Mouse (Mus musculus) limb, embryonic 12.5 days (tissue): ENCODE measurements around the gene Sema3f. TPM values are rescaled to one million over a fixed set of nuclear protein-coding genes. Genes with fewer than 3 reads are reported as not detected.

ENCODE experiments used
- ATAC-seq: fragments of 200-750 bp; cut with Nextera tagmentation; 2 replicates; pipeline ENCODE4 v1.8.0; 2017; ENCODE audit warnings: low read depth, moderate TSS enrichment; ENCODE audit not compliant: insufficient number of reproducible peaks, insufficient read depth, low FRiP score, low TSS enrichment
- H3K27ac ChIP-seq: fragments of 300-500 bp; sonication (generic); 2 replicates; pipeline ENCODE4 v1.5.1; 2016; ENCODE audit warnings: mild to moderate bottlenecking, moderate library complexity
- H3K27me3 ChIP-seq: fragments of 300-500 bp; sonication (generic); 2 replicates; pipeline ENCODE4 v1.6.1; 2016; ENCODE audit warnings: mild to moderate bottlenecking, moderate library complexity
- H3K36me3 ChIP-seq: fragments of 300-500 bp; sonication (generic); 2 replicates; pipeline ENCODE4 v1.6.1; 2016; ENCODE audit warnings: mild to moderate bottlenecking, moderate library complexity
- H3K4me1 ChIP-seq: fragments of 300-500 bp; sonication (generic); replicated peaks from 2 replicates; pipeline ENCODE4 v1.6.1; 2016
- H3K4me2 ChIP-seq: fragments of 300-500 bp; sonication (generic); 2 replicates; pipeline ENCODE4 v1.6.1; 2016; ENCODE audit warnings: mild to moderate bottlenecking, moderate library complexity
- H3K4me3 ChIP-seq: fragments of 300-500 bp; sonication (generic); replicated peaks from 2 replicates; pipeline ENCODE4 v1.5.1; 2016; ENCODE audit warnings: mild to moderate bottlenecking
- H3K9ac ChIP-seq: fragments of 300-500 bp; sonication (generic); replicated peaks from 2 replicates; pipeline ENCODE4 v1.6.1; 2016; ENCODE audit warnings: mild to moderate bottlenecking, moderate library complexity
- H3K9me3 ChIP-seq: fragments of 300-500 bp; sonication (generic); 2 replicates; pipeline ENCODE4 v1.6.1; 2016; ENCODE audit warnings: mild to moderate bottlenecking, moderate library complexity
- WGBS: fragments of 180-500 bp; shearing (Covaris S2); methylation state at CpG from one replicate; pipeline ENCODE4 v1.1.7; 2016; 5-methylcytosine and 5-hydroxymethylcytosine counted together
- polyA plus RNA-seq: library from polyadenylated mRNA; unstranded; fragments of >200 nt; fragmentation: Nextera tagmentation; extraction: Ambion mirVana; gene quantifications from 2 replicates; pipeline ENCODE4 v1.2.1, GENCODE M21; 2016

The Sema3f gene
- 47.6 and 53.5 TPM in 2 replicates for polyA plus RNA-seq

- under 1% methylated on average over 76 of the region's 86 CpGs for WGBS
- peak within 1 kb of the TSS; percentile 94 for H3K4me3 ChIP-seq
- peak within 1 kb of the TSS; percentile 98 for H3K9ac ChIP-seq
- peaks cover 52% of the 10 kb centered on the region for H3K4me1 ChIP-seq
- no peaks in the 10 kb centered on the region for H3K27me3 ChIP-seq
- ATAC-seq, result peak; percentile 61
- H3K4me2 ChIP-seq, result peak within 1 kb of the TSS; percentile 94
- H3K36me3 ChIP-seq, result peaks cover 11% of the 10 kb centered on the region
- peak within 1 kb of the TSS; percentile 97 for H3K27ac ChIP-seq
- no peaks in the 10 kb centered on the region for H3K9me3 ChIP-seq
Observed at GRCm38 (mm10) chr9:107709697-107710483, at the start of gene Sema3f. Gene Sema3f (minus strand): TSS chr9:107710475.

- H3K4me2 ChIP-seq, result no peak overlapping the region
- 91% methylated on average over 6 of the region's 6 CpGs for WGBS
- no peak overlapping the region for H3K4me3 ChIP-seq
- no peaks in the 10 kb centered on the region for H3K9me3 ChIP-seq
- H3K4me1 ChIP-seq, result no peaks in the 10 kb centered on the region
- no peak for ATAC-seq
- peaks cover 95% of the 10 kb centered on the region for H3K36me3 ChIP-seq
- H3K27ac ChIP-seq, result no peak overlapping the region
- H3K27me3 ChIP-seq, result no peaks in the 10 kb centered on the region
- H3K9ac ChIP-seq, result no peak overlapping the region
Observed at GRCm38 (mm10) chr9:107759593-107759992, 49.3 kb upstream of the Sema3f start.

GRCm38 (mm10) chr9:107750378-107750777 is 40.1 kb upstream of the Sema3f start:
- Histone ChIP-seq H3K27me3 (no peaks in the 10 kb centered on the region), H3K36me3 (peaks cover 97% of the 10 kb centered on the region), H3K9me3 (peaks cover 5% of the 10 kb centered on the region), H3K4me2 (no peak overlapping the region), H3K27ac (no peak overlapping the region), H3K9ac (no peak overlapping the region), H3K4me3 (no peak overlapping the region), H3K4me1 (no peaks in the 10 kb centered on the region)
- no peak for ATAC-seq
- WGBS, result 94% methylated on average over 5 of the region's 5 CpGs

- H3K9me3 ChIP-seq, result peaks cover 5% of the 10 kb centered on the region
- H3K4me1 ChIP-seq, result no peaks in the 10 kb centered on the region
- peaks cover 98% of the 10 kb centered on the region for H3K36me3 ChIP-seq
- no peak overlapping the region for H3K9ac ChIP-seq
- H3K27me3 ChIP-seq, result no peaks in the 10 kb centered on the region
- no peak for ATAC-seq
- 100% methylated on average over 3 of the region's 3 CpGs for WGBS
- H3K27ac ChIP-seq, result no peak overlapping the region
- H3K4me2 ChIP-seq, result no peak overlapping the region
- H3K4me3 ChIP-seq, result no peak overlapping the region
Observed at GRCm38 (mm10) chr9:107748063-107748462, 37.8 kb upstream of the Sema3f start.

DNA sequence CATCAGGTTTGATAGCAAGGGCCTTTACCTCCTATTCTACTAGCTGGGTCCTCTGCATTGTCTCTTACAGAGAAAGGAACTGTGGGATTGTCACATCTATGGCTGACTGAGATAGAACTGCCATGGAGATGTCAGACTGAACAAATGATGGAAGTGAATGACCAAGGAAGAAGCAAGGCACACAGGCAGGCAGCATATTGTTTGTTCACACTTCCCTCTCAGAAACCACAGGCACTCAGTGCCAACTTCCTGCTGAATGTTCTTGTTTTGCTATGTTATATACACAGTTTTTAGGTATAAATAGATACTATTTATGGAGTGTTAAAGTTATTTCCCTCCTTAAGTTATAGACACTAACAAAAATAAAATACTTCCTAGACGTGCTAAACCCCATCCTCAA is 37.0 kb upstream of the Sema3f start:
- Histone ChIP-seq H3K36me3 (peaks cover 98% of the 10 kb centered on the region), H3K4me2 (no peak overlapping the region), H3K27ac (no peak overlapping the region), H3K4me3 (no peak overlapping the region), H3K27me3 (no peaks in the 10 kb centered on the region), H3K4me1 (no peaks in the 10 kb centered on the region), H3K9ac (no peak overlapping the region), H3K9me3 (peaks cover 5% of the 10 kb centered on the region)
- WGBS, result 92% methylated on average over 1 of the region's 1 CpGs
- no peak for ATAC-seq

GRCm38 (mm10) chr9:107746679-107747078 is 36.4 kb upstream of the Sema3f start:
- 97% methylated on average over 3 of the region's 3 CpGs for WGBS
- H3K4me2 ChIP-seq, result no peak overlapping the region
- H3K9me3 ChIP-seq, result peaks cover 5% of the 10 kb centered on the region
- no peak for ATAC-seq
- no peak overlapping the region for H3K4me3 ChIP-seq
- no peaks in the 10 kb centered on the region for H3K27me3 ChIP-seq
- H3K9ac ChIP-seq, result no peak overlapping the region
- no peaks in the 10 kb centered on the region for H3K4me1 ChIP-seq
- H3K36me3 ChIP-seq, result peaks cover 98% of the 10 kb centered on the region
- no peak overlapping the region for H3K27ac ChIP-seq

DNA sequence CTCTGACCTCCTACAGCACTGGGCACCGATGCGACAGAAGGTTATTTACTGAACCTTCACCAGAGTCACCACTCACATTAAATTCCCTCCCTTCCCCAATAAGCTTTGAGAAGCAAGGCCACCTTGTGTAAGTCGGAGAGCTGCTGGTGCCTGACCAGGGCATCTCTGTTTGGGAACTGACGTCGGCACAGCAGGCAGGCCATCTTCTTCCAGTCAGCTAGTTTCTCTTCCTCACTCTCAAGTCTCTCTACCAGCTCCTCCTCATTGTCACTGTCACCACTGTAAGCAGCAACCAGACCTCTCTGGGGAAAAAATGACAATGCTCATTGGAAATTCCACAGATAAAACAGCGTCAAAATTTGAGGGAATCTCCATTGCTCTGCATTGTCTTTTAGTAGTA is 33.8 kb upstream of the Sema3f start:
- Histone ChIP-seq H3K36me3 (peaks cover 97% of the 10 kb centered on the region), H3K27me3 (no peaks in the 10 kb centered on the region), H3K9me3 (peaks cover 5% of the 10 kb centered on the region), H3K9ac (no peak overlapping the region), H3K4me1 (no peaks in the 10 kb centered on the region), H3K4me3 (no peak overlapping the region), H3K27ac (no peak overlapping the region), H3K4me2 (no peak overlapping the region)
- WGBS, result 93% methylated on average over 6 of the region's 6 CpGs
- ATAC-seq, result no peak

DNA sequence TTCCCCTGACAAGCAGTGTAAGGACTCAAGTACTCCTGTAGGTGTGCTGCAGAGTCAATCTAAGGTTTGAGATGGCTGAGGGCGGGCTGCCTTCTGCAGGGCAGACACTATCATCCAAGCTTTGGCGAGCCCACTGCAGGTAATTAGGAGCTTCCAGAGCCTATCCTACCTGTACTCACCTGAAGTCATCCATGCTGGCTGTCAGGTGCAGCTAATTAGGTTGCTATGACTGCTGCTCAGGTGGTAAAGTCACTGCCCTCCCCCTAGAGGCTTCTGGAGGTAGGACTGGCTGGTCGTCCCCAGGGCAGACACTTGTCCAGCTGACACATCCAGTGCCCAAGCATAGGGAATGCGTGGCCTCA is 28.5 kb upstream of the Sema3f start:
- no peak overlapping the region for H3K4me2 ChIP-seq
- ATAC-seq, result no peak
- H3K27ac ChIP-seq, result peak overlapping the region; percentile 45; the same call in 1 of the 2 replicates
- H3K27me3 ChIP-seq, result no peaks in the 10 kb centered on the region
- H3K36me3 ChIP-seq, result peaks cover 56% of the 10 kb centered on the region
- H3K4me1 ChIP-seq, result peaks cover 35% of the 10 kb centered on the region
- no peak overlapping the region for H3K9ac ChIP-seq
- no peaks in the 10 kb centered on the region for H3K9me3 ChIP-seq
- WGBS, result 52% methylated on average over 4 of the region's 4 CpGs
- no peak overlapping the region for H3K4me3 ChIP-seq

DNA sequence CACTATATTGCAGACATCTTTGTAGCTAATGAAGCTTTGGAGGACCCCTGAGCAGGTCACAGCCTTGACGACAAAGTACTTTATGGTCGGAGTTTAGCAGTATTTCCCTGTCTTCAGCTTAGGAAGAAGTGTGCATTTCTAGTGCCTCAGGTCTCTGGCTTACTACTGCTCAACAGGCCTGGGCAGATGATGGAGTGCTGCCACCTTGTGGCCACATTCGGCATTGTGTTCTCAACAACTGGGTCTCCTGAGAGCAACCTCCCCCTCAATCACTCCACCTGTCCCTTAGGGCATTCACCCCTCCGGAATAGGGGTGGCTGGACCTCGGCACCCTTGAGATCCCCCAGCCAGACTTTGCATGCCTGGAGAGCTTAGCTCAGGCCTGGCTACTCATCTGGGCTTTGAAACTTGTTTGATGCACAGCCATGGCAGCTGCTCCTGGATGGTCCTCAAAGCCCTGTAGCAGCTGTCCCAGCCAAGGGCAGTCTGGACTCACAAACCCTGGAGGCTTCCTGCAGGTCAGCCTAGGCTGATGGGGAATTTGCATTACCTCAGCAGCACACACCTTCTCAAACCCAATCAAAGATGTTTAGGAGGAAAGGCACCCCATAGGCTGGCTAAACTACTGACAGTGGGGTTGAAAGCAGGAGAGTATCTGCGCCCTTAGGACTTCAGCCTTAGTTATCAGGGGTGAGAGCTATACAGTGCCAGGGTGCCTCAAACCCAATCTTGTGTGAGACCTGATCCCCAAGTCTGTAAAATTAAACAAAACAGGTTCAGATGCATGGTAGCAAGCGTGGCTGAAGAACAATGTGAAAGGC is 28.0 kb upstream of the Sema3f start:
- WGBS, result 23% methylated on average over 7 of the region's 7 CpGs
- Histone ChIP-seq H3K9me3 (no peaks in the 10 kb centered on the region), H3K9ac (no peak overlapping the region), H3K4me3 (no peak overlapping the region), H3K27ac (peak overlapping the region; percentile 45), H3K4me2 (no peak overlapping the region), H3K27me3 (no peaks in the 10 kb centered on the region), H3K36me3 (peaks cover 50% of the 10 kb centered on the region), H3K4me1 (peaks cover 35% of the 10 kb centered on the region)
- peak; percentile 44 for ATAC-seq

DNA sequence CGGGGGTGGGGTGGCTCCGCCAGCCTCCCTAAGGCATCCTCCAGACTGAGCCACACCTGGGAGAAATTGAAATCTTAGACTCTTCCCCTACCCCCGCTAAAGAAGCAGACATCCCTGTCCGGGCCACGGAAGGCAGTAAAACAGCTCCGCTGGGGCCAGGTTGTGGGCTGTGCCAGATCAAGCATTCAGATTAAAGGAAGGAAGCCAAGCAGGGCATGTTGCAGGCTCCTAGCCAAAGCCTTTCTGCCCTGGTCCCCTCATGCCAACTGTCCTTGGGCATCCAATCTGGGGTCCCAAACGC is 25.9 kb upstream of the Sema3f start:
- Histone ChIP-seq H3K4me3 (peak overlapping the region; percentile 25), H3K4me2 (peak overlapping the region; percentile 60), H3K36me3 (peaks cover 30% of the 10 kb centered on the region), H3K27ac (peak overlapping the region; percentile 96), H3K9ac (peak overlapping the region; percentile 45), H3K9me3 (no peaks in the 10 kb centered on the region), H3K27me3 (no peaks in the 10 kb centered on the region), H3K4me1 (peaks cover 38% of the 10 kb centered on the region)
- under 1% methylated on average over 7 of the region's 7 CpGs for WGBS
- ATAC-seq, result peak; percentile 61

DNA sequence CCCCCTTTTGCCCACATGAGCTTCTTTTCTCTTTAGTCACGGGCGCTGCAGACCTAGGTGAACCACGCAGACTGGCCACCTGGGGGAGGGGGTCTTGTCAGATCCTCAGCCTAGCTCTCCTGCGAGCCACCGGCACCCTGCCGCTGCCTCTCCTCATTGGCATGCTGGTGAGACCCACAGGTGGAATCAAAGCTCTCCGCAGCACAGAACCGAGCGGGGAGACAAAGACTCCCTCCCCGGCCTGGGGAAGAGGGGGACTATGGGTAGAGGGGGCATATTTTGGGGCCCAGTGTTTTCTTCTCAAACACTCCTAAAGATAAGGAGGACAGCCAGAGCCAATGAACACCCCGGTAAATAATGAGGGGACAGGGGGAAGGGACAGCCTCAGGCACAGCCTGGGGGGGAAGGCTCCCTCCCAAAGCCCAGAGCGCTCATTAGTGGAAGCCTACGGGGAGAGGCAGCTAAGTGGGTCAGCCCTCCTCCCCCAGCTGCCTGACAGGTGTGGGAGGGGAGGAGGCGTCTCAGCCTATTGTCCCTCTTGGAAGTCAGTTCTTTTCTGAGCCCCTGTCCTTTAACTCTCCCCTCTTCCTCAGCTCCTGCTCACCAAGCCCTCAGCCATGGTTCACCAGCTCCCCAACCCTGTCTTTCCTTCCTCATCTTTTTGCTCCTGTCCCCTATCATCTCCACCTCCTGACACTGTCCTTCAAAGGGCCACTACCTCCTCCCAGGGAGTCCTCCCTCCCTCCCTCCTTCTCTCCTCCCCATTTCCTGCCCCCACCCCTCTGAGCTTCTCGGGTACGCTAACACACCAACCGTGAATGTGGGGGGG is 25.3 kb upstream of the Sema3f start:
- no peak; the same call in 1 of the 2 replicates for ATAC-seq
- peak overlapping the region; percentile 96 for H3K27ac ChIP-seq
- H3K9ac ChIP-seq, result peak overlapping the region; percentile 45
- no peaks in the 10 kb centered on the region for H3K9me3 ChIP-seq
- H3K27me3 ChIP-seq, result no peaks in the 10 kb centered on the region
- peaks cover 24% of the 10 kb centered on the region for H3K36me3 ChIP-seq
- WGBS, result under 1% methylated on average over 17 of the region's 17 CpGs
- peaks cover 44% of the 10 kb centered on the region for H3K4me1 ChIP-seq
- peak overlapping the region; percentile 60 for H3K4me2 ChIP-seq
- peak overlapping the region; percentile 25 for H3K4me3 ChIP-seq
